Mouse (Mus musculus) lung, adult 2 months (tissue): ENCODE measurements at regions not wholly inside any gene's neighbourhood (a gene's known extent, or its start where the extent isn't known, plus 50 kb on each side); places are given as distances from the start of the nearest gene placed in this dataset.

Source experiments
- DNase-seq: peaks from one replicate; pipeline ENCODE4 v3.0.0; 2022
- H3K4me1 ChIP-seq: fragments of 200-500 bp; 2 replicates; pipeline ENCODE4 v1.6.1; 2011; ENCODE audit warnings: low read length; ENCODE audit not compliant: control insufficient read depth, insufficient read depth
- H3K4me3 ChIP-seq: fragments of 200-500 bp; replicated peaks from 2 replicates; pipeline ENCODE3; 2011; ENCODE audit warnings: low read depth, mild to moderate bottlenecking, control low read depth, low read length; ENCODE audit errors: extremely low read depth
- CTCF ChIP-seq: fragments of 200-500 bp; IDR thresholded peaks from 2 replicates; pipeline ENCODE4 v1.5.1; 2011; ENCODE audit warnings: mild to moderate bottlenecking, low read length, control low read depth; ENCODE audit not compliant: insufficient read depth
- POLR2A ChIP-seq: fragments of 200-500 bp; IDR thresholded peaks from 2 replicates; pipeline ENCODE4 v1.6.1; 2011; ENCODE audit warnings: low read depth, mild to moderate bottlenecking, control low read depth, low read length, borderline replicate concordance; ENCODE audit errors: extremely low read depth
- WGBS: fragments of 180-500 bp; shearing (Covaris S2); methylation state at CpG from one replicate; pipeline ENCODE4 v1.1.7; 2018; 5-methylcytosine and 5-hydroxymethylcytosine counted together

GRCm38 (mm10) chr4:12773201-12773600 lies 601.4 kb upstream of the Fam92a start:
- H3K4me1 ChIP-seq = no peaks in the 10 kb centered on the region
- TF ChIP-seq POLR2A (no peak), CTCF (no peak)
- DNase-seq = no peak
- 47% methylated on average over 7 of the region's 7 CpGs for WGBS
- no peak overlapping the region for H3K4me3 ChIP-seq

DNA sequence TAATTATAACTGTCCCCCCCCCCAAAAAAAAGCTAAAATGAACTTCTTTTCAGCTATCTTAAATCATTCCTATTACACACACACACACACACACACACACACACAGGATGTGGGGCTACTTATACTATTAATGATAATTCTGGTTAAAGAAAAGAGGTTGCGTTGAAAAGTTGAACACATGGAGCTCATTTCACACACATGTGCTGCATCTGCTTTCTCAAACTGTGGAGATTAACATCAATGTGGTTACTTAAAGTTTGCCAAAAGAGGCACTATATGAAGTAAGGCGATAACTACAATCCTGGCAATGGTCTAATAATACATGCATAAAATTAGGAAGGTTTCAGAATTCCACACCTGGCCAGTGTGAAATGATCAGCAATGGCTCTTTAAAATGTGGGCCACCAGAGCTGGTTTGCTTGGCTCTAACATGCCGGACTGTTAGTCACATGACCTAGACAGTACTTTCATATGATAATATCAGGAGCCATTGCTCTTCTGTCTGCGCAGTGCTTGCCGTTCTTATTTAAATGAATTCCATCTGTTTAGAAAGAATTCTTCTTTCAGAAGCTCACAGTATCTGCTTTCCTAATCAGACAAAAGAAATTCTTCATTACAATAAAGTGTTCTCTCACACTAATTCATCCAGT lies 598.4 kb upstream of the Fam92a start:
- TF ChIP-seq POLR2A = no peak
- TF ChIP-seq CTCF = no peak
- no peak for DNase-seq
- WGBS = 83% methylated on average over 5 of the region's 5 CpGs

GRCm38 (mm10) chr4:12769092-12769491 lies 597.3 kb upstream of the Fam92a start:
- no peaks in the 10 kb centered on the region for H3K4me1 ChIP-seq
- no peak for DNase-seq
- no peak for TF ChIP-seq POLR2A
- TF ChIP-seq CTCF = no peak

More for the DNA sequence above, 598.4 kb upstream of the Fam92a start:
- H3K4me1 ChIP-seq = no peaks in the 10 kb centered on the region
- no peak overlapping the region for H3K4me3 ChIP-seq

DNA sequence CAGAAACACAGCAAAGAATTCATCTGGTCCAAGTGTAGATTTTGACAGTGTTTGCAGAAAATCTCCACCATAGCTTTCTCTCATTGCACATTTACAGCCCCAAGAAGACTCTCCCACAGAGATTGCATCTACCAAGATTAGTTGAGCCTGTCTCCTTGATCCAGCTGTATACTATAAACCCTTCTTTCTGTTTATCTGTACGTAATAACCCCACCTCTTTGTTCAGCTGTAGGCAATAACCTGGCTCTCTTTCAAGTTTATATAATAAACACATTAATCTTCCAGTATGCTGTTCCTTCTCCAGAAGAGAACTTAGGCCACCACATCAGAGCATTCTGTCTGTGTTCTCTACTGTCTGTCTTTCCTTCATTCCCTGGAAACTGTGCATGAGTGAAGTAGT lies 594.9 kb upstream of the Fam92a start:
- no peak for DNase-seq
- TF ChIP-seq POLR2A = no peak
- TF ChIP-seq CTCF = no peak
- no peaks in the 10 kb centered on the region for H3K4me1 ChIP-seq
- 40% methylated on average over 1 of the region's 1 CpGs for WGBS
- H3K4me3 ChIP-seq = no peak overlapping the region

More at GRCm38 (mm10) chr4:12769092-12769491, 597.3 kb upstream of the Fam92a start:
- no peak overlapping the region for H3K4me3 ChIP-seq

DNA sequence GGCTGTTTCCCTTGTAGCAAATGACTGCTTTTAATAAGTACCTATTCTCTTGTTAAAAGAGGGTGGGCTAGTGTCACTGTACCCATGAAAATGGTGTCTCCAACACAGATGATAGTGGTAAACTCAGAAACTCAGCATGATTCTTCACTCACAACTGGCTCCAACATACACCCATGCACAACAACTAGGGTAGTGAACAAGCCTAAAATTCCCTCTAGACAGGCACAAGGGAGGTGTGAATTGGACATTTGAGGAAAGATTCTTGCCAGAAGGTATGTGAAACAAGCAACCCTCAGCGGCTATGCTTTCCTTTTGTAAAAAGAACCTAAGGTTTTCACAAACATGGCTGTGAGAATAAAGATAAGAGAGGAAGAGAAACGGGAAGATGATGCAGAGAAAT lies 579.0 kb upstream of the Fam92a start:
- H3K4me3 ChIP-seq = no peak overlapping the region
- TF ChIP-seq CTCF (no peak), POLR2A (no peak)
- DNase-seq = no peak
- H3K4me1 ChIP-seq = no peaks in the 10 kb centered on the region
- 72% methylated on average over 2 of the region's 2 CpGs for WGBS

- 89% methylated on average over 1 of the region's 1 CpGs for WGBS
- no peak overlapping the region for H3K4me3 ChIP-seq
- TF ChIP-seq CTCF = no peak
- TF ChIP-seq POLR2A = no peak
- no peaks in the 10 kb centered on the region for H3K4me1 ChIP-seq
- no peak for DNase-seq
These were observed 578.1 kb upstream of the Fam92a start for GRCm38 (mm10) chr4:12749874-12750273.

GRCm38 (mm10) chr4:12743714-12744327 lies 572.0 kb upstream of the Fam92a start:
- TF ChIP-seq CTCF (no peak), POLR2A (no peak)
- WGBS = 60% methylated on average over 5 of the region's 5 CpGs
- Histone ChIP-seq H3K4me3 (no peak overlapping the region), H3K4me1 (no peaks in the 10 kb centered on the region)
- DNase-seq = no peak

- DNase-seq = no peak
- no peak for TF ChIP-seq CTCF
- TF ChIP-seq POLR2A = no peak
- no peak overlapping the region for H3K4me3 ChIP-seq
- H3K4me1 ChIP-seq = no peaks in the 10 kb centered on the region
- 63% methylated on average over 3 of the region's 3 CpGs for WGBS
These were observed 564.6 kb upstream of the Fam92a start for GRCm38 (mm10) chr4:12736411-12736810.

- TF ChIP-seq POLR2A = no peak
- TF ChIP-seq CTCF = no peak
- Histone ChIP-seq H3K4me3 (no peak overlapping the region), H3K4me1 (no peaks in the 10 kb centered on the region)
- 43% methylated on average over 1 of the region's 1 CpGs for WGBS
- no peak for DNase-seq
These were observed 528.4 kb upstream of the Fam92a start for GRCm38 (mm10) chr4:12700189-12700588.

- TF ChIP-seq CTCF (no peak), POLR2A (no peak)
- Histone ChIP-seq H3K4me3 (no peak overlapping the region), H3K4me1 (no peaks in the 10 kb centered on the region)
- DNase-seq = no peak
- WGBS = 93% methylated on average over 3 of the region's 3 CpGs
These were observed 506.0 kb upstream of the Fam92a start for GRCm38 (mm10) chr4:12677814-12678213.

DNA sequence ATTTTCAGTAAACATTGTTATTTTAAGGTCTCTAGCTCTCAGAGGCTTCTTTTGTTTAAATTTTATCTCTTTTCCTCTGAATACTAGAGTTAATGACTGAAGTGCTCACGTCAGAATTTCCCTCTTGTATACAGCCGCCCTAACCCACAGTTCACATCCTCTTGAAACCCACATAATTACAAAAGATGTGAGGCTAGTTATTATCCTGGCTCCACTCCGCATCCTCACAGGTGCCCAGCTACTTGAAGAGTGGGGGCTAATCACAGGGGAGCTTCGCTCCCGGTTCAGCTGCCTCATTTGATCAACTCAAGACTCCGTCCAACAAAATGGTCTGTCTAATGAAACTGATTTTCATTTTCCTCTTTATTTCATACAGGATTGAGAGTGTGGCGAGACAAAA lies 499.6 kb upstream of the Fam92a start:
- WGBS = 72% methylated on average over 7 of the region's 7 CpGs

More for the DNA sequence above, 499.6 kb upstream of the Fam92a start:
- no peak for DNase-seq
- Histone ChIP-seq H3K4me3 (no peak overlapping the region), H3K4me1 (no peaks in the 10 kb centered on the region)
- TF ChIP-seq POLR2A (no peak), CTCF (no peak)
